Mouse (Mus musculus) cerebellum, postnatal 10 days (tissue): ENCODE data around the gene Fer1l4.
A peak's percentile ranks its signal among the peaks of the same experiment; 100 is the strongest.

Source experiments
- DNase-seq, 2 experiments: peaks; one replicate each; pipeline ENCODE4 v3.0.0; 2021; ENCODE audit warnings: mixed read lengths in 2 of 2

Gene Fer1l4

GRCm38 (mm10) chr2:156007888-156008532, 44.7 kb downstream of the Fer1l4 start, which contains the start of the genes 6430550D23Rik and Ergic3:
6430550D23Rik (minus strand) TSS chr2:156007977.
Ergic3 (plus strand) TSS chr2:156008045.
- DNase-seq = peak; percentile 99

- peak; percentile 40 to 52 for DNase-seq
Observed at GRCm38 (mm10) chr2:156005393-156005792, 47.4 kb downstream of the Fer1l4 start.

- DNase-seq = peak; percentile 98 to 99
Observed at GRCm38 (mm10) chr2:155991863-155992321, 60.9 kb downstream of the Fer1l4 start.

GRCm38 (mm10) chr2:155991151-155991550, 61.6 kb downstream of the Fer1l4 start:
- peak; percentile 73 to 74 for DNase-seq

GRCm38 (mm10) chr2:155989085-155989484, 63.7 kb downstream of the Fer1l4 start:
- DNase-seq = peak; percentile 60 to 71

- no peak for DNase-seq
Observed at GRCm38 (mm10) chr2:155987131-155987530, 65.6 kb downstream of the Fer1l4 start.

- DNase-seq = no peak
Observed at GRCm38 (mm10) chr2:155985776-155986175, 67.0 kb downstream of the Fer1l4 start.

- DNase-seq = no peak
Observed at GRCm38 (mm10) chr2:155979328-155979991, 73.3 kb downstream of the Fer1l4 start.

GRCm38 (mm10) chr2:155974087-155974731, 78.5 kb downstream of the Fer1l4 start:
- DNase-seq = no peak

GRCm38 (mm10) chr2:155973348-155973747, 79.4 kb downstream of the Fer1l4 start:
- no peak for DNase-seq
